Mouse (Mus musculus) lung, postnatal 0 days (tissue): ENCODE measurements around the gene Col1a1.

Experiments
- CTCF ChIP-seq: IDR thresholded peaks from 2 replicates; pipeline ENCODE4 v1.5.1; 2016; ENCODE audit warnings: antibody characterized with exemption, mild to moderate bottlenecking
- EP300 ChIP-seq: IDR thresholded peaks from 2 replicates; pipeline ENCODE4 v1.6.1; 2016; ENCODE audit warnings: antibody characterized with exemption, mild to moderate bottlenecking, control low read depth

DNA sequence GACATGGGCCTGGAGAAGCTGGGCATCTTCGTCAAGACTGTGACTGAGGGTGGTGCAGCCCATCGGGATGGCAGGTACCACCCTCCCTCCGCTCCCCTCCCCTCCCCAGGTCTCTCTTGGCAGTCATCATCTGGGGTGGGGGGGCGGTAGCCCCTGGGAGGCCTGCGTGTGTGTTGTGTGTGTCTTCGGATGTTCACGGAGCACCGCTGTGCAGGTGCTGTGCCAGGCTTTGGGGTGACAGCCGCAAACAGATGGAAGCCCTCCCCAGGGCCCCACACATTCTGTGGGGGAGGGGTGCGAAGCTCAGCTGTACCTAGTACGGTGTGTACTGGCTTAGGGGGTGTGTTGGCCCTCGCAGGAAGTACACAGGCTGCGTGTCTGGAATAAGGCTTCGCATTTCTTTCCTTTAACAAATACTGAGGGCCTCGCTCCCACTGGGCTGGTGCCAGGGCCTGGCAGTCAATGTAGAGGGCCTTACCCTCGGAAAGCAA is 62.1 kb downstream of the Col1a1 start:
- no peak for TF ChIP-seq CTCF
- TF ChIP-seq EP300: no peak
